Mouse (Mus musculus) MEL (cell line): ENCODE measurements around the gene Ghr. TPM values are rescaled to one million over a fixed set of nuclear protein-coding genes. Genes with fewer than 3 reads are reported as not detected.

Experiments used
- DNase-seq: peaks from one replicate; pipeline ENCODE4 v3.0.0; 2011; ENCODE audit warnings: low read depth, low spot score
- H3K27ac ChIP-seq: 2 replicates; pipeline ENCODE4 v1.5.1; 2012; ENCODE audit warnings: low read depth, mild to moderate bottlenecking, control low read depth, low read length, moderate library complexity; ENCODE audit not compliant: control insufficient read depth
- H3K27me3 ChIP-seq, 2 experiments: fragments of 150-350 bp in 1 of 2; sonication (generic) in 1 of 2; 2 replicates each; pipeline ENCODE4 v1.6.1; 2012; ENCODE audit warnings: low read length in 2 of 2, mild to moderate bottlenecking in 2 of 2, improper control_type of control experiment in 1 of 2, moderate library complexity in 1 of 2; ENCODE audit not compliant: insufficient read depth in 2 of 2, control insufficient read depth in 1 of 2
- H3K36me3 ChIP-seq, 2 experiments: 2 replicates each; pipeline ENCODE4 v1.6.1; 2012 to 2014; ENCODE audit warnings: low read length in 2 of 2, improper control_type of control experiment in 1 of 2, inconsistent platforms in 1 of 2, mild to moderate bottlenecking in 1 of 2; ENCODE audit not compliant: insufficient read depth in 2 of 2, control insufficient read depth in 1 of 2
- H3K4me1 ChIP-seq, 2 experiments: fragments of 150-350 bp in 1 of 2; sonication (generic) in 1 of 2; 2 replicates each; pipeline ENCODE4 v1.6.1; 2012; ENCODE audit warnings: low read length in 2 of 2, improper control_type of control experiment in 1 of 2, mild to moderate bottlenecking in 1 of 2; ENCODE audit not compliant: insufficient read depth in 2 of 2, control insufficient read depth in 1 of 2
- H3K4me3 ChIP-seq, 2 experiments: fragments of 150-350 bp in 1 of 2; sonication (generic) in 1 of 2; 2 replicates each; pipeline ENCODE4 v1.5.1; 2012; ENCODE audit warnings: low read depth in 2 of 2, low read length in 2 of 2, mild to moderate bottlenecking in 2 of 2, moderate library complexity in 2 of 2, control low read depth in 1 of 2, improper control_type of control experiment in 1 of 2; ENCODE audit not compliant: control insufficient read depth in 1 of 2, insufficient read depth in 1 of 2
- H3K79me2 ChIP-seq: 2 replicates; pipeline ENCODE4 v1.6.1; 2012; ENCODE audit warnings: mild to moderate bottlenecking, low read length, moderate library complexity; ENCODE audit not compliant: control insufficient read depth, poor library complexity, insufficient read depth
- H3K9ac ChIP-seq: 2 replicates; pipeline ENCODE4 v1.6.1; 2012; ENCODE audit warnings: low read depth, mild to moderate bottlenecking, control low read depth, low read length, moderate library complexity; ENCODE audit not compliant: control insufficient read depth, poor library complexity, severe bottlenecking
- H3K9me3 ChIP-seq: fragments of 150-350 bp; sonication (generic); replicated peaks from 2 replicates; pipeline ENCODE4 v1.6.1; 2012; ENCODE audit warnings: mild to moderate bottlenecking, low read length, improper control_type of control experiment, moderate library complexity; ENCODE audit not compliant: insufficient read depth
- BHLHE40 ChIP-seq: IDR thresholded peaks from 2 replicates; pipeline ENCODE4 v1.6.1; 2012; ENCODE audit warnings: low read depth, mild to moderate bottlenecking, inconsistent platforms, low read length, improper control_type of control experiment, borderline replicate concordance
- CHD1 ChIP-seq: IDR thresholded peaks from 2 replicates; pipeline ENCODE4 v1.6.1; 2012; ENCODE audit warnings: low read depth, mild to moderate bottlenecking, inconsistent platforms, low read length, improper control_type of control experiment
- CTCF ChIP-seq, 3 experiments: IDR thresholded peaks in 2 of 3; conservative IDR thresholded peaks in 1 of 3; 2 replicates each; pipeline ENCODE4 v1.5.1; 2011 to 2012; ENCODE audit warnings: low read length in 3 of 3, low read depth in 2 of 3, mild to moderate bottlenecking in 2 of 3, improper control_type of control experiment in 1 of 3, inconsistent platforms in 1 of 3, mixed read lengths in 1 of 3, moderate library complexity in 1 of 3; ENCODE audit not compliant: control insufficient read depth in 1 of 3, insufficient read depth in 1 of 3, poor library complexity in 1 of 3, severe bottlenecking in 1 of 3
- E2F4 ChIP-seq: IDR thresholded peaks from 2 replicates; pipeline ENCODE4 v1.6.1; 2011; ENCODE audit warnings: low read depth, low read length, improper control_type of control experiment, borderline replicate concordance
- ELF1 ChIP-seq: IDR thresholded peaks from 2 replicates; pipeline ENCODE4 v1.6.1; 2014; ENCODE audit warnings: low read depth, mild to moderate bottlenecking, inconsistent platforms, low read length, improper control_type of control experiment, moderate library complexity
- GATA1 ChIP-seq: IDR thresholded peaks from 2 replicates; pipeline ENCODE4 v1.6.1; 2011; ENCODE audit warnings: low read depth, low read length, improper control_type of control experiment
- KAT2A ChIP-seq: conservative IDR thresholded peaks from 2 replicates; pipeline ENCODE4 v1.6.1; 2012; ENCODE audit warnings: low read depth, low read length, improper control_type of control experiment, inconsistent platforms
- MAFK ChIP-seq: IDR thresholded peaks from 2 replicates; pipeline ENCODE4 v1.6.1; 2011; ENCODE audit warnings: low read depth, mild to moderate bottlenecking, low read length, improper control_type of control experiment, borderline replicate concordance
- MAX ChIP-seq: IDR thresholded peaks from 2 replicates; pipeline ENCODE4 v1.6.1; 2011; ENCODE audit warnings: low read length, improper control_type of control experiment
- MAZ ChIP-seq: IDR thresholded peaks from 2 replicates; pipeline ENCODE4 v1.6.1; 2012; ENCODE audit warnings: low read depth, mild to moderate bottlenecking, inconsistent platforms, low read length, improper control_type of control experiment
- MYB ChIP-seq: IDR thresholded peaks from 2 replicates; pipeline ENCODE4 v1.6.1; 2011; ENCODE audit warnings: mild to moderate bottlenecking, low read depth, low read length, improper control_type of control experiment
- MYC ChIP-seq: IDR thresholded peaks from 2 replicates; pipeline ENCODE4 v1.6.1; 2011; ENCODE audit warnings: low read depth, mild to moderate bottlenecking, low read length, improper control_type of control experiment, moderate library complexity
- NELFE ChIP-seq: IDR thresholded peaks from 2 replicates; pipeline ENCODE4 v1.6.1; 2011; ENCODE audit warnings: low read depth, low read length, improper control_type of control experiment
- NRF1 ChIP-seq: IDR thresholded peaks from 2 replicates; pipeline ENCODE4 v1.6.1; 2014; ENCODE audit warnings: low read depth, mild to moderate bottlenecking, inconsistent platforms, low read length, improper control_type of control experiment, moderate library complexity; ENCODE audit not compliant: poor library complexity, insufficient read depth, severe bottlenecking
- POLR2A ChIP-seq, 2 experiments: IDR thresholded peaks; 2 replicates each; pipeline ENCODE4 v1.6.1; 2011 to 2012; ENCODE audit warnings: low read length in 2 of 2, mild to moderate bottlenecking in 2 of 2, control low read depth in 1 of 2, improper control_type of control experiment in 1 of 2, low read depth in 1 of 2, moderate library complexity in 1 of 2; ENCODE audit not compliant: control insufficient read depth in 1 of 2, insufficient read depth in 1 of 2, poor library complexity in 1 of 2
- POLR2AphosphoS2 ChIP-seq: IDR thresholded peaks from 2 replicates; pipeline ENCODE4 v1.6.1; 2011; ENCODE audit warnings: low read length, improper control_type of control experiment
- RCOR1 ChIP-seq: IDR thresholded peaks from 2 replicates; pipeline ENCODE4 v1.6.1; 2012; ENCODE audit warnings: low read depth, mild to moderate bottlenecking, inconsistent platforms, low read length, improper control_type of control experiment
- SIN3A ChIP-seq: IDR thresholded peaks from 2 replicates; pipeline ENCODE4 v1.6.1; 2012; ENCODE audit warnings: low read length, improper control_type of control experiment, inconsistent platforms
- SMC3 ChIP-seq: IDR thresholded peaks from 2 replicates; pipeline ENCODE4 v1.6.1; 2011; ENCODE audit warnings: low read depth, low read length, improper control_type of control experiment
- UBTF ChIP-seq: IDR thresholded peaks from 2 replicates; pipeline ENCODE4 v1.6.1; 2012; ENCODE audit warnings: low read depth, mild to moderate bottlenecking, inconsistent platforms, low read length, improper control_type of control experiment, moderate library complexity, borderline replicate concordance; ENCODE audit not compliant: insufficient read depth
- USF2 ChIP-seq, 2 experiments: IDR thresholded peaks; 2 replicates each; pipeline ENCODE4 v1.6.1; 2011 to 2012; ENCODE audit warnings: improper control_type of control experiment in 2 of 2, low read length in 2 of 2, borderline replicate concordance in 1 of 2, inconsistent platforms in 1 of 2, low read depth in 1 of 2, mild to moderate bottlenecking in 1 of 2; ENCODE audit not compliant: insufficient read depth in 1 of 2
- polyA plus RNA-seq, 2 experiments: library from polyadenylated mRNA; stranded (reverse) in 1 of 2; unstranded in 1 of 2; fragments of >175 nt in 1 of 2; fragments of >200 nt in 1 of 2; gene quantifications; 2 replicates each; pipeline versions ENCODE4 v1.2.1 to v1.2.4; 2012; ENCODE audit warnings: low replicate concordance in 2 of 2, low read depth in 1 of 2; ENCODE audit not compliant: insufficient read length in 2 of 2, insufficient read depth in 1 of 2, missing spikeins in 1 of 2
- total RNA-seq: library from RNA; depleted of rRNA; stranded (reverse); fragments of 300-350 nt; gene quantifications from 2 replicates; pipeline ENCODE4 v1.2.3, GENCODE M21; 2012

Gene Ghr
- total and polyA plus RNA-seq, 3 experiments = 0.07 TPM; not detected in 2

- no peaks in the 10 kb centered on the region for H3K27me3 ChIP-seq
- no peaks in the 10 kb centered on the region for H3K79me2 ChIP-seq
- H3K4me3 ChIP-seq = no peak overlapping the region
- TF ChIP-seq E2F4 (no peak), MYB (no peak), GATA1 (no peak), KAT2A (no peak), SMC3 (no peak), BHLHE40 (no peak), CHD1 (no peak), RCOR1 (no peak), NRF1 (no peak), MYC (no peak), NELFE (no peak)
- H3K9ac ChIP-seq = no peak overlapping the region
- no peaks in the 10 kb centered on the region for H3K9me3 ChIP-seq
- DNase-seq = no peak
- H3K4me1 ChIP-seq = no peaks in the 10 kb centered on the region
- no peak overlapping the region for H3K27ac ChIP-seq
- no peaks in the 10 kb centered on the region for H3K36me3 ChIP-seq
Measured at GRCm38 (mm10) chr15:3544289-3544688, 39.0 kb downstream of the Ghr start.

GRCm38 (mm10) chr15:3536309-3536900, 46.9 kb downstream of the Ghr start:
- no peaks in the 10 kb centered on the region for H3K79me2 ChIP-seq
- no peaks in the 10 kb centered on the region for H3K27me3 ChIP-seq
- no peaks in the 10 kb centered on the region for H3K4me1 ChIP-seq
- H3K27ac ChIP-seq = no peak overlapping the region
- H3K4me3 ChIP-seq = no peak overlapping the region
- no peak overlapping the region for H3K9ac ChIP-seq
- H3K9me3 ChIP-seq = no peaks in the 10 kb centered on the region
- no peaks in the 10 kb centered on the region for H3K36me3 ChIP-seq
- TF ChIP-seq CTCF (IDR thresholded peaks at IDR 0.05 in 2 of 3, conservative IDR thresholded peaks at IDR 0.05 in 1 of 3; ENCODE audit: control insufficient read depth in 1 of 3, insufficient read depth in 1 of 3, low read depth in 2 of 3, low read length in 3 of 3, poor library complexity in 1 of 3, severe bottlenecking in 1 of 3) (no peak), CHD1 (no peak), ELF1 (no peak), POLR2AphosphoS2 (no peak), MAZ (no peak), USF2 (IDR thresholded peaks at IDR 0.05; ENCODE audit: borderline replicate concordance in 1 of 2, insufficient read depth in 1 of 2, low read depth in 1 of 2, low read length in 2 of 2) (no peak), MAX (no peak), MAFK (no peak), UBTF (no peak), SMC3 (no peak), SIN3A (no peak), POLR2A (IDR thresholded peaks at IDR 0.05; ENCODE audit: control insufficient read depth in 1 of 2, insufficient read depth in 1 of 2, low read depth in 1 of 2, low read length in 2 of 2, poor library complexity in 1 of 2) (no peak)
- DNase-seq = no peak
